Mouse (Mus musculus) frontal cortex, postnatal 36 days (tissue): ENCODE measurements around the gene Spg7.
"Not testable (repeated sequence)": the region's sequence is repeated elsewhere in the genome, so short reads cannot be mapped to it uniquely, and the experiment has no call there.

Source experiments
- DNase-seq, 2 experiments: peaks; one replicate each; pipeline ENCODE4 v3.0.0; 2022; ENCODE audit warnings: low spot score in 2 of 2

Gene Spg7

DNA sequence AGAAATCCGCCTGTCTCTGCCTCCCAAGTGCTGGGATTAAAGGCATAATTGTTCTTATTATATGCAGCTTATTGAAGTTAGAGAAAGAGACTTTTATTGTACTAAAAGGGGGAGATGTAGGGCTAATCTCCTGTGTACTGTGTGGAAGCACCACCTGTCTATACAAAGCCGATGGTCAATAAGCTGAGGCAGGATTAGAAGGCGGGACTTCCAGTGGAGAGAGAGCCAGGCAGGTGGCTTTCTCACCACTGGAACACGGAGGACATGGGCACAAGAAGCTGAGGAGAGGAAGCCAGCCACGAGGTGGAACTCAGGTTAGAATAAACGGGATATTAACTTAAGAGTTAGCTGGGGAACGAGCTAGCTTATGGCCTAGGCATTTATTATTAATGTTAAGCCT lies at the start of gene Spg7:
TSS of gene Spg7 (plus strand) at position 222 of the 400 bp plus-strand sequence.
- DNase-seq, result no peak

DNA sequence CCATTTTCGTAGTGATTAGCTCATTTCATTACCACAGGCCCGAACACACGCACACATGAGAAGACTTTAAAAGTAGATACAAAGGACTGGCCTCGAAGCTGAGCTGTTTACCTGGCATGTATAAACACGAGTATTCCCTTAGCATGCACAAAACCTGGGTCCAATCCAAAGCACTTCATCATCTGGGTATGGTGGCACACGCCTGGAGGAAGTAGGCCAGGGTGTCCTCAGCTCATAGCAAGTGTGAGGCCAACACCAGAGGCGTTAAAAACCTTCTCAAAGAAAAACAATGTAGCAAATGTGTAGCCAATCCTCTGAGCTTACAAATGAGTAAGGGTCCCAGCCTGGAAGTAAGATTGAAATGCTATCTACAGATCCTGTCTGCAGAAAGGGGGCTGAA lies 48.3 kb upstream of the Spg7 start:
- DNase-seq, result no peak

DNA sequence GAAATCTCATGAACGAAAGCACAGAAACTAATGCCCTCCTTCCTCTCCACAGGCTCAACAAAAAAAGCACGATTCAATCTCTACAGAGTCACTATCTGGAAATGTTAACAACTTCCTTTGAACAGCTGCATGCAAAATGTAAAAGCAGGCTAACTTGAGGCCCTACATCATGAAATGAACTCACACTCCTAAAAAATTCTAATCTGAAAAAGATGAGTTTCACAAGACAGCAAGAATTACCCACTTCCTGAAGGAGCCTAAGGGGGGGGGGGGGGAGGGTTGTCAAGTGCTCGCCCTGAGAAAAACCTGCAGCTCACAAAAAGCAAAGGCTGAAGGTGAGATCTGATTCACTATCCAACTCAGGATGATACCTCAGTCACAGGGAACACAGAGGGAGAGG lies 47.7 kb upstream of the Spg7 start:
- no peak for DNase-seq

DNA sequence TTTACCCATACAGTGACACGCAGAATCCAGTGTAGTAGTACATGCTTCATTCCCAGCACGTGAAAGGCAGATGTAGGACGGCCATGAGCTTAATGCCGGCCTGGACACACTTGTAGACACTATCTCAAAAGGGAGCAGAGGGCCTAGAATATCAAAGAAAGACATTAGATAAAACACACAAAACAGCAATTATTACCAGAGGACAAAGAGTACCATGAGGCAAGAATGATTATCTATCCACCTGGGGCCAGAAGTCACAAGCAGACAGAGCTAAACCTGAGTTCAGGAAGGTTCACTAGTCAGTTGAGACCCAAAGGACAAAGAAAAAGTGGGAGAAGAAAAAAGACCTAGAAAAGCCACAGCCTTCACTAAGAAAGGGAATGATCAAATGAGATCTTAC lies 45.6 kb upstream of the Spg7 start:
- no peak for DNase-seq

DNA sequence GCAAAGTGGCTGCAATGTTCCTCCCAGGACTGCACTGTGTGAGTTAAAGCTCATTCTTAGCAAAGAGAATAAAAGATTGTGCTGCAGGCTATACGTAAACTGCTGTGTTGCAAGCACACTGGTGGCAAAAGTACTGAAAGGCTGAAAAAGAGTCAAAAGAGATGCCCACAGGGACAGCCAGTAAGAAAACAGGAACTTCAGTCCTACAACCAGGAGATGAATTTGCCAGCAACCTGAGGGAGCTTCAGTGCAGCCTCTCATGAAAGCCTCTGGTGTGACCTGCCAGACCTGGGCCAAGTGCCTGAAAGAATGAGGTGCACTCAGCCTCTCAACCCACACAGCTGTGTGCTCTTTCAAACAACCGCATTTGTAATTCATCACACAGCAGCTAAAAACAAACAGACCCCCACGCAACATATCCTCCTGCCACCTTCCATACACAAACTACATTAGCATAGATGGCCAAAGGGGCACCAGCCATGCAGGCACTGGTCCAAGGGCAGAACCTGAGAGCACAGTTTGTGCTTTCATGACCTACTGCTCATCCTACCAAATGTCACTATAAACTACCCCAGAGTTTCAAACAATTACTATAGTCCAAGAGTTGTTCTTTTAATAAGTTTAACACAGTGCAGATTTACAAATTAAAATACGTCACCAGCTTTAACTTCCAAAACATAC lies 44.1 kb upstream of the Spg7 start:
- no peak for DNase-seq

DNA sequence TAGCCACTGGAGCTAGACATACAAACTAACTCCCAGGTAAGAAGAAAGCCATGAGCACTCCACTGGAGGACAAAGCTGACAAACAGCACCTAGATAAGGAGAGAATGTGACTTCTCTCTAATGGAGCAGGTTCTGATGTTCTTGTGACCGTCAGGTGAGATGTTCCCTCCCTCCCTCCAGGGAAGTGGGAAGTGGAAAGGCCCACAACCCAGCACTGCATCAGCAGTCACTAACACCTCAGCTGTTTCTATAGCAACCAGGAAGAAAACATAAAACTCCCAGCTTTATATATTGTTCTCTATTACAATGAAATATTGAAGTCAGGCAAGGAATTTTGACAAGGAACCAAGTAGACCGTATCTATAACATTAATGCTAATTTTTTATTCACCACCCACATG lies 42.7 kb upstream of the Spg7 start:
- DNase-seq, result no peak

DNA sequence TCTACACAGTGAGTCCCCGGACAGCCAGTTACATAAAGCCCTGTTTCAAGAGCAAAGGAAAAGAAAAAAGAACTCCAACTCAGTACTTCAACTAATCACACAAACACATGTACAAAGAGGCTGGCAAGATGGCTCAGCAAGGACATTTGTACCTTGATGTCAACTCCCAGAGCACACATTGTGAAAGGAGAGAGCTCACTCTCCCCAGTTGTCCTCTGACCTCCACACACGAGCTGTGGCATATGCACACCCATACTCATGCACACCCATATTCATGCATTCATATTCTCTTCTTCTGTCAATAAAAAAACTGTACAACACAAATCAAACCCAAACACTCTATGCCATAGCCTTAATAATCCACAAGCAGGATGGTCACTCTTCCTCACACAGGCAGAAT lies 41.9 kb upstream of the Spg7 start:
- no peak for DNase-seq

DNA sequence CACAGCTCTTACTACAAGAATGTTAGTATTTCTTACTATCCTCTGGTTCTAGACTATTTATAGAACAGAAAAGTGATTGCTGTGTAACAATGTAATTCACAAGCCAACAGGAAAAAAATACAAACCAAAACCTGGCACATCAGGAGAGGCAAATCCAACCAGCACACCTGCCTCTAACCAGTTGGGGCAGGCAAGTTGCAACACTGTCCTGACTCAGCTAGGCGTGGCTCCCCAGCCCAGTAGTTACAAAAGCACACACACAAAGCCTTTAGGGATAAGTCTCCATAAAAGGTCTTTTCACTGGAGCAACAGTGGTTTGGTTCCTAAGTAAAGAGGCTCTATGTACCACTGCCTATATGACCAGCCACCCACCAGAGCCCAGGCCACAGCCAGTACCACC lies 41.5 kb upstream of the Spg7 start:
- no peak for DNase-seq

DNA sequence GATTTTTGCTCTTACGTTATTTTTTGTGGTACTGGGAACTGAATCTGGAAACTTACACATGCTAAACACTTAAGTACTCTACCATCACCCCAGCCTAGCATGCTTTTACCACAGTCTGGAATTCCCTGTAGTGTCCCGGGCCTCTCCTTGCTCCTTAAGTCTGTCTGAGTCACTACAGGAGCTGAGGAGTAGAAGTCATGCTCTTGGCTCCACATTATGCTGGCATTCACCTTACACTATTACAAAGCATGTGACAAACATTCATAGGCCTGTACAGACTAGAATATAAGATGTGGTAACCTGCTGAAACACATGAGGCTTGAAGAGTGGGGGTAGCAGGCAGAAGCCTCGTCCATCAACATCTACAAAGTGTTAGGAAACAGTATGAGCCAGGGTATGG lies 40.0 kb upstream of the Spg7 start:
- no peak for DNase-seq

DNA sequence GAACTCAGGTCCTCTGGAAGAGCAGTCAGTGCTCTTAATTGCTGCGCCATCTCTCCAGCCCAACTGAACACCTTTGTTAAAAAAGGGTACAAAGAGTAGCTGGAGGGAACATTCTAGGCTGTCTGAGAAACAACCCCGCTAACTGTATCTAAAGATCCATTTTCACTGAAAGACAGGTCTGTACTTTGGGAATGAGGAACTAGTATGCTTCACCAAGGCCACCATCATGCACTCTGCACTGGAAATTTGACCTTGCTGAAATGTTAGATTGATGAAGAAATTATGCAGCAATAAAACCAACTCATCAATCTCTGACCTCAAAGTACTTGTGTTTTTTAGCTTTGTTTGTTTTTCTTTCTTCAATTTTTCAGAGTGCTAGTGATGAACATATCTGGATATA lies 38.5 kb upstream of the Spg7 start:
- DNase-seq, result no peak

DNA sequence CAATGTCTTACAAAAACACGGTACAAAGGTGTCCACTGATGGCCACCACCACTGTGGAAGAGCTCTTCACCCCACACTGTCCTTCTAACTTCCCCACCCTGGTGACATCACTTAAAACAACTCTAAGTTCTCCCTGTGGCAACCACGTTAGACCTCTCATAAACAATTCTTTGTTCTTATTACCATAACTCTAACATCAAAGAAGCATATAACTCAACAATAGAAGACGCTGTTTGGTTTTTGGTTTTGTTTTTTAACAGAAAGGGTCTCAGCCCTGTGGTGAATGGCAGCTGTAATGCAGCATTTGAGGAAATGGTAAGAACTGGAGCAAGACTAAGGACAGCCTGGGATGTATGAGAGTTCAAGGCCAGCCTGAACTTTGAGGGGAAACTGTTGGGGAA lies 36.8 kb upstream of the Spg7 start:
- DNase-seq, result no peak

DNA sequence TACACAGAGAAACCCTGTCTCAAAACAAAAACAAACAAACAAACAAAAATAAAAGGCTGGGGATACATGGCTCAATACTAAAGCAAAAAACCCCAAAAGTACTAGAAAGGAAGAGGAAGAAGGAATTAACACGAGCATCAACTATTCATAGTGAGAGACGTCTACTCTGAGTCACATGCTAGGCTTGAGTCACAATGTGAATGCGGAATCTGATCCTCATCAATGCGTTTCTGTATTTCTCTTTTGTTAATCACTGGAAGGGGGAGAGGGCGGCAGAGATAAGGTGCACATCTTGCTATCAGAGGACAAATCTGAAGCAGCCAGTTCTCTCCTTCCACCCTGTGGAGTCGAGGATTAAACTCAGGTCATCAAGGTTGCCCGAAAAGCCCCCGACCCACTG lies 35.0 kb upstream of the Spg7 start:
- no peak for DNase-seq

DNA sequence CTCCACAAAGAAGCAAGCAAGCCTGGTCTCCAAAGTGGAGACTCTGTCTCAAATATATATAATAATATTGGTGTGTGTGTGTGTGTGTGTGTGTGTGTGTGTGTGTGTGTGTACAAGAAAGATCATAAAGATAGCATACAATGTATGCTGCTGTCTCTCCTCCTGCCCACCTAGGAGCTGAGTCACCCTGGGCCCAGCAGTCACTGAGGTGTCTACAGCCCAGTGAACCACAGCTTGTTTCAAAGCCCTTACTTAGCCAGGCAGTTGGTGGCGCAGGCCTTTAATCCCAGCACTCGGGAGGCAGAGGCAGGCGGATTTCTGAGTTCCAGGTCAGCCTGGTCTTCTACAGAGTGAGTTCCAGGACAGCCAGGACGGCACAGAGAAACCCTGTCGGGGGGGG lies 32.7 kb upstream of the Spg7 start:
- not testable (repeated sequence) for DNase-seq

DNA sequence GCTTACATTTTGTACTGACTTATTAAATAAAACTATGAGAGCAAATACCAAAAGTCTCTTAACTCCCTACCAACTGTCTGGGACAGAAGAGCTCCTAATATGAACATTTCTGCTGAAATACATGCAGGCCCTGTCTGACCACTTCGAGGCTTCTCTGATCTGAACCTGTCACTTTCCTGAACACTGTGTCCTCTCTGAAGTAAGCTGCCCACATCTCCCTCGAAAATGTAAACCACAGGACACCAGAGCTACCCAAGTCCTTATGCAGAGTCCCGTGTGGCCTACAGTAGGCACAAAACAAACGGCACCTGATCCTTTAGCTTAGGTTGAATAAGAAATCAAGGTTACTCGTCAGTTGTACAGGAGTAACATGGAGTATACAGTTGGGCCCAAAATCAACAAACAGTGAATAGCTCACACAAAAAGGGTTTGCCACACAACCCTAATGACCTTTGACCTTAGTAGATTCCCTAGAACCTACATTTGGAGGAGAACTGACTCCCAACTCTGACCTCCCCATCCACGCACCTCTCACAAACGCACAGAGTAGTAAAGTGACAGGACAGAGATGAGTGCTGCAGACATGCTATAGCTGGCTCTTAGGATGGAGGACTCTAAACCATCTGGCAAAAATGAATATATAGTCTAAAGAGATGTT lies 31.3 kb upstream of the Spg7 start:
- no peak for DNase-seq

DNA sequence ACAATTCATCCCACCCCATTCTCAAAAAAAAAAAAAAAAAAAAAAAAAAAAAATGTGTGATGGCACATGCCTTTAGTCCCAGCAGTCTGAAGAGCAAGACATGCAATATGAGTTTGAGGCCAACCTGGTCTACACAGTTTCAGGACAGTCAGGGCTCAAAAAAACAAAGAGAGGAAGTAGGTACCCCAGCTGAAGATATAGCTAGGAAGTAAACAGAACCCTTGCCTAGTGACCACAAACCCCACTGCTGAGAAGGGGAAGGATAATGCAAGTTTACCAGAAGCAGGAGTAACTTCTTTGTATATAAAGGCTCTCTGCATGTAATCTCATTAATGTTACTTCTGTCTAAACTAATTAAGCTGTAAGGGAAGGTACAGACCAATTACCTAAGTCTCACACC lies 30.0 kb upstream of the Spg7 start:
- no peak for DNase-seq

DNA sequence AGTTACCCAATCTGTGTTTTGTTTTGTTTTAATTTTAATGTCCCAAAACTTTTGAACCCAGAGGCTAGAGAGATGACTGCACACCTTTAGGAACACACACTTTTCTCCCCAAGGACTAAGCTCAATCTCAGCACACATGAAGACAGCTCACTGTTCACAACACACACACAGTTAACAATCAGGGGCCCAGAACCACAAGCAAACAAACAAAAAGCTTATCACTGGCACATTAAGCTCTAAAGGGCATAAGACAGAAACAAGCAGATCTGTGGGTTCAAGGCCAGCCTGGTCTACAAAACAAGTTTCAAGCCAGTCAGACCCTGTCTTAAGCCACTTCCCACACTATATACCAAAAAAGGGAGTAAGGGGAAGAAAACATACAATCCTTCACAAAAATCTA lies 29.3 kb upstream of the Spg7 start:
- DNase-seq, result no peak

DNA sequence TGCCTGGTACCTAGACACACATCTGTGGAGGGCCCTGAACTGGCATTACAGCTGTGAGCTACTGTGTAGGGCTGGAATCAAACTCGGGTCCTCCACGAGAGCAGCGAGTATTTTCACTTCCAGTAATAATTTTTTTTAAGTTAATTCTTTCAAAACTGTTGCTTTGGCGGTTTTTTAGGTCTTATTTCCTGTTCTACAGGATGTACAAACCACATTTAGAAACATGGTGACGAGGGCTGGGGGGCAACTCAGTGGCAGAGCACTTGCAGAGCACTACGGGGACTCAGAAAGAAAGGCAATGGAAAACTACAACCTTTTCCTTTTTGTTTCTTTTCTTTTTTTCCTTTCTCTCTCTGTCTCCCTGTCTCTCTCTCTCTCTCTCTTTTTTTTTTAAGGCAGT lies 28.6 kb upstream of the Spg7 start:
- DNase-seq, result no peak

DNA sequence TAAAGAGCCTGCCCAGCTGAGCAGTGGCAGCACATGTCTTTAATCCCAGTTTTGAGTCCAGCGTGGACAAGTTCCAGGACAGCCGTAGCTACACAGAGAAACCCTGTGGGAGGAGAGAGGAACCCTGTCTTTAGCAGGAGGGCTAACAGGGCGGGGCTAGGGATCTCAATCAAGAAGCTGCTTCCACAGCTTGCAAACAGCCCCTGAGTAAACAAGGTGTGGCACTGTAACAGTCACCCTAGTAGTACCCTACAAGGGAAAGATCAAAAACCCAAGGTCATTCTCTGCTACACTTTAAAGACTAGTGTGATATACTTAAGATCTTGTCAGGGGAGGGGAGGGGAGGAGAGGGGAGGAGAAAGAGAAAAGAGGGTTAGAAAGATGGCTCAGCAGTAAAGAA lies 25.8 kb upstream of the Spg7 start:
- DNase-seq, result no peak

DNA sequence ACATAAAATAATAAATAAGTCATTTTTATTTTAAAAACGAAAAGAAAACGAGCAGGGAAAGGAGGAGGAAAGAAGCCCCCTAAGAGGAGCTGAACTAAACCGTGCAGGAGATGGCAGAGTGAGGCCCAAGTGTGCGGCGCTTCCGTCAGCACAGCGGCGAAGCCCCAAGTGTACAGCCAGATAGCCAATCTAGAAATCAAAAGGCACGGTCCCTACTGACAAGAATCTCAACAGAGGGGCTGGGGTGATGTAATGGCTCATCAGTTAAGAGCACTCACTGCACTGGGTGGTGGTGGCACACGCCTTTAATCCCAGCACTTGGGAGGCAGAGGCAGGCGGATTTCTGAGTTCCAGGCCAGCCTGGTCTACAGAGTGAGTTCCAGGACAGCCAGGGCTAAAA lies 25.3 kb upstream of the Spg7 start:
- DNase-seq, result no peak

DNA sequence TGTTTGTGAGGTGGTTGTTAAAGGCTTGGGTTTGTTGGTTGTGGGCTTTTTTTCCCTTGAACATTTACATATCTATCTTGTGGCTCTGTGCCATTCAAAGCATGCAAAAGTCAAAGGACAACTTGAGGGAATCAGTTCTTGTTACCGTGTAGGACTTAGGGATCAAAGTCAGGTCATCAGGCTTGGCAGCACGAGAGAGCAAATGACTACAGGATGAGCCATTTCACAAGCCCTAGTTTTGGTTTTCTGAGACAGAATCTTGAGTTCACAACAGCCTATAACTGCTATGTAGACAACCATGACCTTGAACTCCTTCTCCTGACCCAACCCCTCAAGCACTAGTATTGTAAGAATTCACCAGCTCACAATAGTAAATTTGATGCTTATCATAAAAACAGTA lies 24.4 kb upstream of the Spg7 start:
- no peak for DNase-seq

DNA sequence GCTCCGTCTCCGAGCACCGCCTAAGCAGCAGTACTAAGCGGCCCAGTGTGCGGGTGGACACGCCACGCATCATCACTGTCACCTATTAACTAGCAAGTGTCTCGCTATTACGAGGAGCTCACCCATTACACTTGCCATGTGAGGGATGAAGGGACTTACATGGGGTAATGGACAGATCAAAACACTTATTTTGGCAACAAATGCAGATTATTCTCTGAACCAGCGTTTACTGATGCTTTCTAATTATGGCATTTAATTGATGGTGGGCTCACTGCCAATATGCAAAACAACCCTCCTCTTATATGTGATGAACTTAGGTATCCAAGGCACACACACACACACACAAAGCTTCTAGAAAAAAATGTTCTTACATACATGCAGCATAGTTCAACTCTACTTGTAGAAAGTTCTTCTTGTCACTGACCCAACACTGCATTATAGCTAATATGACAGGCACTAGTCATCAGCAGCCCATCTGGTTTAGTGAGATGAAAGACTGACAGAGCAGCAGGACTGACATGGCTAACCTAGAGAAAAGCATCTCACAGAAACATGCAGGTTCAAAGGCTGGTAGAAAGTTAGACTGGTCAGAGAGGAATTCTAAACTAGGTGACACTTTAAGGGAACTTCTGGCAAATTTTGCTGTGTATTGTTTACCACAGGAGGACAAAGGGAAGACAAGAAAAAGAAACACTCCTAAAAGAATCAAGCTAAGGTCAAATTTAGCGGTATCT lies 23.2 kb upstream of the Spg7 start:
- DNase-seq, result no peak

DNA sequence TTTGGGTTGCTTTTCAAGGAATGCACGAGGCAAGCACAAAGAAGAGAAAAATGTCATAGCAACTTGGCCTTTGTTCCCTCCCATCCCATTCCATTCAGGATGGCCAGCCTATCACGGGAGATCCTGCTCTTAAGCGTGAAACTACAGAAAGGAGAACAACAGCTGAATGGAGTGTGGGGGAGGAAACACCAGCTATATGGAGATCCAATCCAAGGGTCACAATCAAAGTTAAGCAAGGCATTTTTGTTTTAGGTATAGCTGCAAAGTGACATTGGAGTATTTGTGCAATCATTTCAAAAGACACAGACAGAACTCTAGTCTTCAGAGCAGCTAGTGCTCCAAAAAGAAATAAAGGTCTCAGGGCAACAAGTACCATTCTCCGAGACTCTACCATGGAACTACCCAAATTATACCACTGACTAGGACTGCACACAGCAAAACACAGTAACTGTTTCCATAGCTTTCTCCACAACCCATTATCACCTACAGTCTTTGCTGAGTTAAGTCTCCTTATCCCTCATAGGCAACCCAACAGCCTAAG lies 22.6 kb upstream of the Spg7 start:
- DNase-seq, result no peak
